Mouse (Mus musculus): ENCODE measurements around the gene Gm49342. TPM values are rescaled to one million over a fixed set of nuclear protein-coding genes. Genes with fewer than 3 reads are reported as not detected.
"Not testable (repeated sequence)": the region's sequence is repeated elsewhere in the genome, so short reads cannot be mapped to it uniquely, and the experiment has no call there.

Gene Gm49342
- total and polyA plus RNA-seq, 2 experiments from 2014 or later = 13.1 TPM; not detected in 1

GRCm38 (mm10) chr14:50936649-50937048, 7.7 kb upstream of the Gm49342 start:
- no peaks in the 10 kb centered on the region for H3K4me1 ChIP-seq (ENCODE audit: insufficient read depth)
- 41% methylated on average over 1 of the region's 1 CpGs for WGBS
- no peak for DNase-seq
- H3K9me3 ChIP-seq (ENCODE audit: low read length) = no peaks in the 10 kb centered on the region
- no peak for TF ChIP-seq CTCF (IDR thresholded peaks at IDR 0.05; ENCODE audit: low read depth)
- no peaks in the 10 kb centered on the region for H3K27me3 ChIP-seq (ENCODE audit: insufficient read depth, low read length)
- no peak overlapping the region for H3K4me3 ChIP-seq (ENCODE audit: low read depth, low read length)
- no peaks in the 10 kb centered on the region for H3K36me3 ChIP-seq (ENCODE audit: insufficient read depth)
- no peak overlapping the region for H3K4me2 ChIP-seq (ENCODE audit: low read depth)
- ATAC-seq = no peak
- H3K27ac ChIP-seq (ENCODE audit: low read depth, low read length) = no peak overlapping the region
- no peak overlapping the region for H3K9ac ChIP-seq

- H3K9ac ChIP-seq = no peak overlapping the region
- DNase-seq = no peak
- H3K36me3 ChIP-seq (ENCODE audit: insufficient read depth) = no peaks in the 10 kb centered on the region
- TF ChIP-seq CTCF (IDR thresholded peaks at IDR 0.05; ENCODE audit: low read depth) = no peak
- no peak overlapping the region for H3K27ac ChIP-seq (ENCODE audit: low read depth, low read length)
- no peaks in the 10 kb centered on the region for H3K4me1 ChIP-seq (ENCODE audit: insufficient read depth)
- H3K4me2 ChIP-seq (ENCODE audit: low read depth) = no peak overlapping the region
- 84% methylated on average over 3 of the region's 3 CpGs for WGBS
- H3K9me3 ChIP-seq (ENCODE audit: low read length) = no peaks in the 10 kb centered on the region
- no peak for ATAC-seq
- no peak overlapping the region for H3K4me3 ChIP-seq (ENCODE audit: low read depth, low read length)
- no peaks in the 10 kb centered on the region for H3K27me3 ChIP-seq (ENCODE audit: insufficient read depth, low read length)
Measured at GRCm38 (mm10) chr14:50938119-50938908, 6.0 kb upstream of the Gm49342 start.

GRCm38 (mm10) chr14:50938940-50939339, 5.4 kb upstream of the Gm49342 start:
- H3K9me3 ChIP-seq (ENCODE audit: low read length) = no peaks in the 10 kb centered on the region
- H3K4me2 ChIP-seq (ENCODE audit: low read depth) = no peak overlapping the region
- H3K27me3 ChIP-seq (ENCODE audit: insufficient read depth, low read length) = no peaks in the 10 kb centered on the region
- no peaks in the 10 kb centered on the region for H3K36me3 ChIP-seq (ENCODE audit: insufficient read depth)
- H3K4me3 ChIP-seq (ENCODE audit: low read depth, low read length) = no peak overlapping the region
- H3K27ac ChIP-seq (ENCODE audit: low read depth, low read length) = no peak overlapping the region
- no peak for TF ChIP-seq CTCF (IDR thresholded peaks at IDR 0.05; ENCODE audit: low read depth)
- DNase-seq = no peak
- no peak overlapping the region for H3K9ac ChIP-seq
- no peaks in the 10 kb centered on the region for H3K4me1 ChIP-seq (ENCODE audit: insufficient read depth)
- WGBS = 43% methylated on average over 2 of the region's 2 CpGs
- no peak for ATAC-seq

- peak; percentile 57 for TF ChIP-seq CTCF (IDR thresholded peaks at IDR 0.05; ENCODE audit: low read depth)
- Histone ChIP-seq H3K9ac (peak overlapping the region; percentile 40), H3K4me3 (ENCODE audit: low read depth, low read length) (peak overlapping the region; percentile 37), H3K4me2 (ENCODE audit: low read depth) (peak overlapping the region; percentile 47), H3K27ac (ENCODE audit: low read depth, low read length) (peak overlapping the region; percentile 77)
- ATAC-seq (peak; percentile 97), DNase-seq (peak; percentile 76)
- not testable (repeated sequence) for H3K9me3 ChIP-seq (ENCODE audit: low read length); H3K36me3 ChIP-seq (ENCODE audit: insufficient read depth); H3K27me3 ChIP-seq (ENCODE audit: insufficient read depth, low read length); H3K4me1 ChIP-seq (ENCODE audit: insufficient read depth)
- WGBS = under 1% methylated on average over 15 of the region's 15 CpGs
Measured at GRCm38 (mm10) chr14:50944668-50945033, 334 bp downstream of the Gm49342 start.

GRCm38 (mm10) chr14:50945081-50945480, 764 bp downstream of the Gm49342 start:
- not testable (repeated sequence) for ATAC-seq; H3K36me3 ChIP-seq (ENCODE audit: insufficient read depth); DNase-seq; H3K27me3 ChIP-seq (ENCODE audit: insufficient read depth, low read length); H3K9me3 ChIP-seq (ENCODE audit: low read length); H3K4me1 ChIP-seq (ENCODE audit: insufficient read depth)
- Histone ChIP-seq H3K9ac (peak overlapping the region; percentile 40), H3K27ac (ENCODE audit: low read depth, low read length) (peak overlapping the region; percentile 36; the same call in 1 of the 2 replicates), H3K4me3 (ENCODE audit: low read depth, low read length) (peak overlapping the region; percentile 37), H3K4me2 (ENCODE audit: low read depth) (peak overlapping the region; percentile 47)
- WGBS = 3% methylated on average over 6 of the region's 6 CpGs

GRCm38 (mm10) chr14:50945526-50945925, 1.2 kb downstream of the Gm49342 start:
- Histone ChIP-seq H3K4me2 (ENCODE audit: low read depth) (peak overlapping the region; percentile 47), H3K9ac (peak overlapping the region; percentile 40; the same call in 1 of the 2 replicates), H3K4me3 (ENCODE audit: low read depth, low read length) (peak overlapping the region; percentile 37)
- WGBS = 25% methylated on average over 3 of the region's 3 CpGs
- not testable (repeated sequence) for H3K27me3 ChIP-seq (ENCODE audit: insufficient read depth, low read length); ATAC-seq; H3K4me1 ChIP-seq (ENCODE audit: insufficient read depth); H3K36me3 ChIP-seq (ENCODE audit: insufficient read depth); DNase-seq; H3K9me3 ChIP-seq (ENCODE audit: low read length); H3K27ac ChIP-seq (ENCODE audit: low read depth, low read length)

- Histone ChIP-seq H3K9ac (no peak overlapping the region), H3K4me1 (ENCODE audit: insufficient read depth) (no peaks in the 10 kb centered on the region), H3K36me3 (ENCODE audit: insufficient read depth) (0 out of 2 replicates have a peak, but pooled peaks cover 3% of the 10 kb centered on the region), H3K27ac (ENCODE audit: low read depth, low read length) (no peak overlapping the region), H3K4me3 (ENCODE audit: low read depth, low read length) (no peak overlapping the region), H3K27me3 (ENCODE audit: insufficient read depth, low read length) (no peaks in the 10 kb centered on the region), H3K4me2 (ENCODE audit: low read depth) (no peak overlapping the region), H3K9me3 (ENCODE audit: low read length) (no peaks in the 10 kb centered on the region)
- ATAC-seq = no peak
- TF ChIP-seq CTCF (IDR thresholded peaks at IDR 0.05; ENCODE audit: low read depth) = no peak
- no peak for DNase-seq
- 86% methylated on average over 10 of the region's 10 CpGs for WGBS
Measured at GRCm38 (mm10) chr14:50955487-50955886, 11.2 kb downstream of the Gm49342 start.

Measured in forebrain, postnatal 0 days (tissue).